Mouse (Mus musculus): ENCODE measurements around the gene Prss48.

The Prss48 gene
- long read RNA-seq, experiment 1: 0 reads
- long read RNA-seq, experiment 2: 0 reads

DNA sequence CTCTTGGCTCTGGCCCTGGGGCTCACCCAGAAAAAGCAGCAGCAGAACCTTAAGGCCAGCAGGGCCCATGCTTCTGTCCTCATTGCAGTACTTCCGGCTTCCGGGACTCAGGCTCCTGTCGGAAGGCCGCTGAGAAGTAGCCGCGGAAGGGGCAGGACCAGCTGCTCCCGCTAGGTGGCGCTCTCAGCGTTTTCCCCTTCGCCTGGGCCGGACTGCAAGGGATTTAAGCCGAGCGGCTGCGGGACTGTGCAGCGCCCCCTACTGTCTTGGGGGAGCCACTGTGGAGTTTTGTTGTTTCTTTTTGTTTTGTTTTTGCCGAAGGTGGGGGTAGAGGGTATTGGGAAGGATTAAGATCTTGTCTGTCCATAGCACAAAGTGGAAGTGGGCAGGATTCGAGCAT lies at the start of gene Prss48:
Prss48 (minus strand) TSS at position 69 of the 400 bp plus-strand sequence.
- intact Hi-C loops (cut with DNase I): no loop called here

DNA sequence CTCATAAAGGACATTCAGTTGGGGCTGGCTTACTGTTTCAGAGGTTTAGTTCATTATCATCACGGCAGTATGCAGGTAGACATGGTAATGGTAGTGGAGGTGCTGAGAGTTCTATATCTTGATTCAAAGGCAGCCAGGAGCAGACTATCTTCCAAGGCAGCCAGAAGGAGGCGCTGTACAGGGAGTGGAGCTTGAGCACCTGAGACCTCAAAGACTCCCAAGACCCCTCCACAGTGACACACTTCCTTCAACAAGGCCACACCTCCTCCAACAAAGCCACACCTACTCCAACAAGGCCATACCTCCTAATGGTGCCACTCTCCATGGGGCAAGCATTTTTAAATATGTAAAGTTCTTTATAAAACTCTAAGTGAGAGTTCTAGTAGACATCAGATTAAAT lies 46.8 kb upstream of the Prss48 start:
- intact Hi-C loops (cut with DNase I): no loop called here

DNA sequence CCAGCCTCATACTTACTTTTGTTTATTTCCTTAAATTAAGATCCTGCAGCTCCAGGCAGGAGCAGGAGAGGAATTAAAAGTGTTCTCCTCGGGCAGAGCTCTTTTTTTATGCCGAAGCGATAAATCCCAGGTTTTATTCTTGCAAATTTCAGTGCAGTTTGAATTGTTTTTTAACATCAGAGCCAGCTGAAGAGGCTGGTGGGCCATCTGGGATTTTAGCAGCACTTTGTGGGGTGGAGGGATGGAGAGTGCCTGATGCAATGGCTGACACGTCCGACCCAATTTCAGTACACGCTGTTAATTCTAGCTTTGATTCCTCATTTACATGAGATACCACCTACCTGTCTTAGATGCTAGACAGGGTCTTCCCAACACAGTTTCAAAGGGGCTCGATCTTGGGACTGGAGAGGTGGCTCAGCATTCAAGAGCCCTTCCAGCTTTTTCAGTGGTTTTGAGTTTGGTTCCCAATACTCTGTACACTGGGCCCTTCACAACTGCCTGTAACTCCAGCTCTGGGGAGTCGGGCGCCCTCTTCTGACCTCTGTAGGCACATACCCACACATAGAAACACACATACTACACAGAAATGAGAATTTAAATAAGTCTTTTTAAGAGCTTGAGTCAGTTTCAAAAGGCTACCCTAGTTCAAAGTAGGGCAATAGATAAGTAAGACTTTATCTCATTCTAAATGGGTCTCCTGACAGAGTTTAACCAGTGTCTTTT lies 45.6 kb upstream of the Prss48 start:
- intact Hi-C loops (cut with DNase I): no loop called here

DNA sequence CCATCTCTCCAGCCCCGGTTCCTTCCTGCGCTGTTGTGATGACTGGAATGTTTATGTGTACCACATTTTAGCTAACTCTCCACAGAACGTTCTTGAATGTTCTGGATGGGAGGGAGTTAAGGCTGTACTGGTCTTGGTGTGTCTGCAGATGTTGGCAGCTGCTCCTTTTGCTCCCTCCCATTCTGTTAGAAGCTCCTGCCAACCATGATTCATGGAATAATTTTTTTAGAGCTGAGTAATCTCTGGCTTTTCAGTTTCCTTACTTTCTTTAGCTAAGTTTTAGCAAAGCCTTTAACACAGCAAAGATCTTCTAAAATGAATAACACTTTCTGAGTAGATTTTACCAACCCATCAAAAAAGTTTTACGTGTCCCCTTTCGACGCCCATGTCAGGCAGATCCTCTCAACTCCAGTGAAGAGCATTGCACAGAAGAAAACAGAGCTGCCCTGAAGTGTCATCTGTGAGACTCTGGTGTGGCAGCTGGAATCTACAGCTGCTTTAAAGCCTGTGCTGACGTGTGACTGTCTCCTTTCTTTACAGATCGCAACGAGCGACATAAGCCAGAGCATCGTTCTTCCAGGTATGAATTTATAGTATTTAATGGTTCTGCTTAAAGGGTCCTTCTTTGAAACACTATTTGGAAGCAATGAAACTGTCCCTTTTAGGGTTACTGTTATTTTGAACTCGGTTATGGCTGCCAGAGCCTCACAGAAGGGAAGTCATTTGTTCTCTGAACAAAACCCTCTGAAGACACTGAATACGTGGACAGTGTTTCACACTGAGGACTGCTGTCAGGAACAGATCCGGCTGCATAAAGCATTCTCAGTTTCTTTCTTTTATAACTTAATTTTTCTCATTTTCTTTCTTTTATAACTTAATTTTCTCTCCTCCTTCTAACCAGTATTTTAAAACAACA lies 38.3 kb upstream of the Prss48 start:
- intact Hi-C loops (cut with DNase I): no loop called here

DNA sequence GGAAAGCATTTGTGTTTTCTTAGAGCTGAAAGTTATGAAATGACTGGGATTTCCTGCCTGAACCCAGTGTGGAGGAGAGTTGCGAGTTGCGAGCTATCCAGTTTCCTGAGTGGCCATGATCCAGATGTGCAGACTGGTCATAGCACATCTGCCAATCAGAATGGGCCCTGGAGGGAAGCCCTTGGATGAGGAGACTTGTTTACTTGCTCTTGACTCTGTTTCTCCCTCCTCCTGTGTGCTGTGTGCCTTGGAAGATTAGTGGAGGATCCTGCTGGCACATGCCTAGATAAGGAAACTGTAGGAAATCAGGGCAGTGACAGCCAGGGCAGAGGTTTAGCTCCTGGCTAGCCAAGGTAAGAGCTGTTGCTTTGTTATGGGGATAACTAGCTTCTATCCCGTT lies 36.4 kb upstream of the Prss48 start:
- intact Hi-C loops (cut with DNase I): no loop called here

DNA sequence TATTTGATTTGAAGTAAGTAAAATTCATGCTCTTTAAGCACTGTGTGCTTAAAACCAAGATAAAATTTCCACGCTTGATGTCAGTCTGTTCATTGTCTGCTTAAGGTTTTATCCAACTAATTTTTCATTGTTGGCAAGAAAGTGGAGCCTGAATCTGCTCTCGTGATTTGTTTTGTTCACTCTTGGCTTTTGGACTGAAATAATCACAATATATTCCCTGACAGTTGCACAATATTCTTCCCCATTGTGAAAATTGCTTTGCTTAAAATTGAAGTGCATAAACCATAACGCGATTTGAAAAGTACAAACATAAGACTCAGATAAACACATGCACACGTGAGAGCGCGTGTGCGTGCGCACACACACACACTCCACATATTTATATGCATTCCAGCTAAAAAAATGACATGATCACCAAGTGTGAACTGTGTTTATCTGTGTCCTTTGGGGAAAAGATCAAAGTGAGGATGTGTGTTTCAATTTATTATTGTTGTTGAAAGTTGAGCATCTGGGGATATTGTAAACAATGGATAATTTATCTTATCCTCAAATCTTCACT lies 35.7 kb upstream of the Prss48 start:
- intact Hi-C loops (cut with DNase I): no loop called here

DNA sequence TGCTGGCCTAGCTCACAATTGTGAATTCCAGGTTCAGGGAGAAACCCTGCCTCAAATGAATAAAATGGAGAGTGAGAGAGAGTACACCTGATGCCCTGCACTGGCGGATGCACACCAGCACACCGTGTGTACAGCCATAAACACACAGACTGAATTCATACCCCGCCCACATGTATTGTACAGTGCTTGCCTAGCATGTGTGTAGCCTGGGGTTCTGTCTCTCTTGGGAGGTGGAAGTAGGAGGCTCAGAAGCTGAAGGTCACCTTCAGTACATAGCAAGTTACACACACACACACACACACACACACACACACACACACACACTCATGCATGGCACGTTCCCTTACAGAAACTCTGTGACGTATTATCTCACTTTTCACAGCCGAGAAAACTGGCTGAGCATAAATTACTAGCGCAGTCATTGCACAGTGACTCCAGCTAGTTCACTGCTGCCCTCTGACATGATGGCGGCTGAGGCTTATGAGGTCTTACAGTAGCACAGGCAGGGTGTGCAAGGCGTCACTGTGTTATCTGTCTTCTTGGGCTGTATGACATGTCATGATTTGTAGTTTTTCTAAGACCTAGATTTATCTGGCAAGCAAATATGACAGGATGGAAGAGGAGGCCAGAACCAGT lies 31.3 kb upstream of the Prss48 start:
- intact Hi-C loops (cut with DNase I): no loop called here

DNA sequence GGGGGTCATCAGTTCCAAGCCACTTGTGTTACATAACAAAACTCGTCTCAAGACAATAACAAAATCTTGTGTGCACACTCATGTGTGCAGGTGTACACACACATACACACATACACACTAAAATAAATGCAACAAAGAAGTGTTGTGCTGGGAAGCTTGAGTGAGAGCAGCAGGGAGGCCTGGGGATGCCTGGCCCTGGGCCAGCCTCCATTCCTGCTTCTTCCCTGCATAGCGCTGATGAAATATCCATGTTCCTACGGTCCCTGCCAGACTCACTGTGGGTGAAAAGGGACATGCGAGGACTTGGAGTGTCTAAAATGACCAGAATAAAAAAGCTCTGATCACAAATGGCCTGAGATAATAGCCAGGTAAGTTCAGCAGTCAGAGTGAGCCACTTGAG lies 28.3 kb upstream of the Prss48 start:
- intact Hi-C loops (cut with DNase I): no loop called here

DNA sequence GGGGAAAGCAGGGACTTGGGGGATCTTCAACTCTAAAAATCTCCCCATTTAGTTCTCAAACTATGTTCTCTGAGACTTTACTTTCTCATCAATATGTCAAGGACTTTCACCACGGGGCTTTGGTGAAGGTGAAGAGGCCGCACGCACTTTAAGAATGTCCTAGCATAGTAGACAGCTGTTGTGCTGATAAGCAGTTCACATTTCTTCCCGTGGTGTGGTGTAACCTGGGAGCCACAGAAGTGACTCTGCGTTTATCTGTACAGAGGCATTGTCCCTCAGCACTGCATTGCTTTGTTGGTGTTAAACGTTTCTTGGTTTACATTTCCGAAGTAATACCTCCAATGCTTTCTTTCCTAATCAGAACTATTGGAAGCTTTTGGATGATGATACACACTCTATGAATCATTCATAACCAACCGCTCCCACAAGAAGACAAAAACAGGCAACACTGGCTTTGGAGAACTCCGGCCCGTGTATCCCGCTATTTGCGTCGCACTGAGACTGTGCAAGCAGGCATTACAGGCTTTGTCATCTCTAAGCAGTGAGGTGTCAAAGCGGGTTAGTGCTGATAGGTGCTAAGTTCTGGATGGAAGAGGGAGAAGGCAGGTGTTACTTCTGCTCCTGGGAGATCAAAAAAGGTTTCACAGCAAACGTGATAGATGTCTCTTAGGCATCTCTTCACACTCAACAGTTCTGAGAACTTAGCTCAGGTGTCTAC lies 26.5 kb upstream of the Prss48 start:
- intact Hi-C loops (cut with DNase I): no loop called here

DNA sequence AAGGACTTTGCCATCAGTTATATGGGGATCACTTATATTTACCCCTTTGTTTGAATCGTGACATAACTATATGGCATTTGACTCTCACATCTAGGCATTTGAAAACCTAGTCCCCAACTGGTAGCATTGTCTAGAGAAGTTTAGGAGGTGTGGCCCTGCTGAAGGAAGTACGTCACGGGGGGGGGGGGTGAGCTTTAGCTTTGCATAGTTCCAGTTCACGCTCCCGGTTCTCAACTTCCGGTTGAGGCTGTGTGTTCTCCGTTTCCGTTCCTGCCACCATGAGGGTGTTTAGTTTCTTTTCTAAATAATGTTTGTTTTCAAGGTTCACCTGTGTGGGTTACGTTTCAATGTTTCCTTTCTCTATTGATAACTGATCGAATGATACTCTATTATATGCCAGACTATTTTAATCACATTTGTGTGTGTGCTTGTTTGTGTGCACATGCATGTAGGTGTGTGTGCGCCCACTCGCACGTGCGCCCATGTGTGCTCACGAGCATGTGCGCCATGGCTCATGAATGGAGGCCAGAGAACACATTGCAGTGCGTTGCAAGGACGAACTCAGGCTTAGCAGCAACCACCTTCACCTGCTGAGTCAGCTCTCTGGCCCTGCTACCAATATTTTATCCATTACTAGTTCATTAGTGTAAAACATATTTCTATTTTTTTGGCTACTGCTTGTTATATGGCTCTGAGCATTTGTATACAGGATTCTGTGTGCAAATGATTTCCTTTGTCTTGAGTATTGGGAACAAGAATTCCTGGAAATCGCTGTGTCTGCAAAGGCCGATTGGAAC lies 23.2 kb upstream of the Prss48 start:
- intact Hi-C loops (cut with DNase I): no loop called here

DNA sequence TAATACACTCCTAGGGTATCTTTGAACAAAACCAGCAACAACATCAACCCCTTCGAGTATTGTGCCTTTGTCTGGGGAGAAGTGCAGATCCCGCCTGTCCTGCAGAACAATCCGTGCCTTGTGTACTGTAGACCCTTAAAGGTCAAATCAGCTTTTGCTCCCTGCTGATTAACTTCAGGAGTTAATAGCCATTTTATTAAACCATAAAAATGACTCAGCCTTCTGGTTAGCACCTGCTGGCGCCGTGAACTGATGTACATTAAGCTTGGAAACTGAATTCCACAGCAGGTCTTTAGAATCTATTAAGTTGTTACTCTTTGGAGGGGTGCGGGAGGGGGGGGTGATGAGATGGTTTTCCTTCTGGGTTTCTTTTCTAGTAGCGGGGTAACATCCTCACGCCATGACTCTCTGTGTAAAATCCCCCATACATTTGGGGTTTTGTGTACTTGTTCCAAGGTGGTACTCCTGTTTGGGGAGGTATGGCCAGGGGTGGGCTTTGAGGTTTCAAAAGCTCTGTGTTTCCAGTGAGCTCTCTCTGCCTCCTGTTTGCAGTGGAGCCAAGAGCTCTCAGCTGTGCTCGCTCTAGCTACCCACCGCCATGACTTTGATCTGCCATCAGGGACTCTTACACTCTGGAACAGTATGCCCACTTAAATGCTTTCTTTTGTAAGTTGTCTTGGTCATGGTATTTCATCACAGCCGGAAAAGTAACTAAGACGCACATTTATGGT lies 21.9 kb upstream of the Prss48 start:
- intact Hi-C loops (cut with DNase I): no loop called here

DNA sequence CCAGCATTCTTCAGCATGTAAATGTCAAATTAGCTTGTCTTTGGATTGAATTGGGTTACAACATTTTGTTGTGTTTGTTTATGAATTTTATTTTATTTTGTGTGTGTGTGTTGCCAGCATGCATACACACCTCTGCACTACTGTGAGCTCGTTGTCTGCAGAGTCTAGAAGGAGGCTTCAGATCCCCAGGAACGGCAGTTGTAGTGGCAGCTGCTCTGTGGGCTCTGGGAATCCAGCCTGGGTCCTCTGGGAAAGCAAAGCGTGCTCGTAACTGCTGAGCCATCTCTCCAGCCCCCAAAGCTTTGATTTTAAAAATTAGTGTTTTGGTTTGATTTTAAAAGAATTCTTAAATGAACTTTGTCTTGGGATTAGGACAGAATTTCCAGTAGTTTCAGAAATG lies 19.4 kb upstream of the Prss48 start:
- intact Hi-C loops (cut with DNase I): no loop called here

DNA sequence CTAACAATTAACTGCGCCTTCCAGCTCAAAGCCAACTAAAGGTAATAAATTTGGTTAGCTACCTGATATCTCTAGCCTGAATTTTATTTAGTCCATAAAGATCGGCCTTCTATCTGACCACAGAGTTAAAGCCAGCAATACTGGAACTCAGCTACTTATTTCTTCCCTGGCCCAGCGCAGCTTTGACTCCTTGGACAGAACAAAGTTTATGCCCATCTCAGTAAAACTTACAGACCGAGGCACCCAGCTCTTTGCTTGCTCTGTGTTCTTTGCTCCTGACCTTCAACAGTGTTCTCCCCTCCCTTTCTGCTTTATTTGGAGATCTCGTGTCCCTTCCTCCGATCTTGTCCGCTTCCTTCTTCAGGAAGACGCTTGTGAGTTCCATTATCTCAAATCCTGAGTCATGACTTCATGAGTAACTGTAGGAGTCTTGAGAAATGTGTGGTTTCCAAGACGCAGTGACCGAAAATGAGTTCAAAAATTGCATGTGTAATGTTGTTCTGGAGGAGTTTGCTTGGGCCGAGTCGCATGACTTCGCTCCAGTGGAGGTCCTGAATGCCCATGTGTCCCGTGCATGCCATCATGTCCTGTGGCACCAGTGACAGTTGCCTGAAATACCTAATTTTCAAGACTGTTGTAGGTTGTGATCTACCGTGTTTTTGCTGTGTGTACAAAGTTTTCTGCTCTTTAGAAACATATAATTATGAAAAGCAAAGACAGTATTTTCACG lies 18.8 kb upstream of the Prss48 start:
- intact Hi-C loops (cut with DNase I): no loop called here

DNA sequence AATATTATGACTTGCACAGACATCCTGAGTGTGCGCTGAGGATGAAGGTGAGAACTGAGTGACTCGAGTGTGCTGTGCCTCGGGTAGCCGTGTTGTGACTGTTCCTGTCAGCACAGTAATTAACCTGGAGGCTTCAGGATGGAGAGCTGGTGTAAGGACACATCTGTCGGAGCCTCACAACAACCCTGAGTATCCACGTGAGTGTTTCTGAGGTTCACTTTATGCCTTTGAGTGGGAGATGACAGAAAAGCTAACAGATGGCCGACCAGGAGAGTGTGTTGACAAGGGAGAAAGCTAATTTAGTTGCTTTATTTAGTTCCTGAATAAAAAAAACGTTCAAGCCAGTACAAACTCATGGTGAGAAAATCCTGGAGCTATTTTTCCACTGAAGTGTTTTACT lies 15.2 kb upstream of the Prss48 start:
- intact Hi-C loops (cut with DNase I): no loop called here

DNA sequence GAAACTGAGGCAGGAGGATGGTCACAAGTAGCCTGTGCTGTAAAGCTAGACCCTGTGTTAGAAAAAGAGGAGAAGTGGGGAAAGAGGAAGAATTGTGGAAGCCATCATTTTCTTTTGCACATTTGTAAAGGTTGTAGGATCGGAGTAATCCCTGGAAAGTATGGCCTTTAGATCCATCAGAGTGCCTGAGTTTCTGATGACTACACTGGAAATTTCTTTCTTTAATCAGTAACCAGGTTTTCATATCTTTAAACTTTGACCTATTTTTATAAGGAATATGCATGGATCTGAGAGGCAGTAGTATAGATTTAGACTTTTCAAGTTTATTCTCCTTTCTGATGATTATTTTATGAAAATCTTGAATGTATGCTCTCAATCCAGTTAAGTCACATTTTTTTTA lies 14.7 kb upstream of the Prss48 start:
- intact Hi-C loops (cut with DNase I): no loop called here

DNA sequence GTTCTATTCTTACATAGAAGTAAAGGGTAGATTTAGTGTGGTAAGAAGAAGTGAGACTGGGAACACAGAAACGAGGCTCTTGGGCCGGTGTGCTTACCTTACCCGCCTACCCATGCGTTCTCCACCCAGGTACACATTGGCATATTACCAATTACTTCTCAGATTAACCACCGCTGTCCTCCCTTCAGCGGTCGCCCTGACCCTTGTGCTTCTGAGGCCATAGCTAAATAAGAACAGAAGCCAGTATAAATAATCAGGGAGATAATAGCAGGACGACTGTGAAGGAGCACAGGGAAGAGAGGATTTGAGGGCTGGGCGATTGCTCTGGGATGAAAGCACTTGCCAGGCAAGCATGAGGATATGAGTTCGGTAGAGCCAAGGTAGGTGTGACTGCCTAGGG lies 11.5 kb upstream of the Prss48 start:
- intact Hi-C loops (cut with DNase I): no loop called here

DNA sequence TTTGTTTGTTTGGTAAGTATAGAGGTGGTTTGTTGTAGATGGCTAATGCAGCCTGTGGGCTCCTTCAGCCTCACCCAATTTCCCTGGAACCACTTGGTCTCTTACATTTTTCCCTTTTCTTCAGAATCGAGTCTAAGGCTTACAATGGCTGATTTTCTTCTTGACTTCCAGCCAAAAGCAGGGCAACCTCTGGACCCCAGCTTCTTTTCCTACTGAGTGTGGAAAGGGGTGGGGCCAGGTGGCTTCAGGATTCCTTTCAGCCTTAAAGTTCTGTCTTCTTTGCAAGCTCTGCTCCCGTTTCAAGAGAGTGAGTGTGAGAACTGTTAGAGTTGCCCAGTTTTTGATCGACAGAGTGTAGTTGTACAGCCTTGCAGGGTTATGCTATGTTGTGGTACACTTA lies 9.5 kb upstream of the Prss48 start:
- intact Hi-C loops (cut with DNase I): no loop called here

DNA sequence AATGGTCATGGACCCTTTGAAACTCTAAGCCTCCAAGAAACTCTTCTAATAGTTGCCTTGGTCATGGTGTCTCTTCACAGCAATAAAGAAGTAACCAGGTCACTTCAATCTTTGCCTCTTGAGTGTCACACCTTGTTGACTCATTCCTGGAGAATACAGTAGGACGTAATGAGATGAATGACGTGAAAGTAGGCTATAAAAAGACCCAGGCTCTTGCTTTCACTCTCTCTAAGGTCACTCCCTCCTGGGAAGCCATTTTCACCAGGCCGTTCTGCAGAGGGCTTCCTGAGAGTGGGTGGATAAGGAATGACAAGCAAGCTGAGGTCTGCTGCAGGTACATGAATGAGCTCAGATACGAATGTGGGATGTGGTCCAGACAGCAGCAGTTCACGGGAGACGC lies 9.1 kb upstream of the Prss48 start:
- intact Hi-C loops (cut with DNase I): no loop called here

DNA sequence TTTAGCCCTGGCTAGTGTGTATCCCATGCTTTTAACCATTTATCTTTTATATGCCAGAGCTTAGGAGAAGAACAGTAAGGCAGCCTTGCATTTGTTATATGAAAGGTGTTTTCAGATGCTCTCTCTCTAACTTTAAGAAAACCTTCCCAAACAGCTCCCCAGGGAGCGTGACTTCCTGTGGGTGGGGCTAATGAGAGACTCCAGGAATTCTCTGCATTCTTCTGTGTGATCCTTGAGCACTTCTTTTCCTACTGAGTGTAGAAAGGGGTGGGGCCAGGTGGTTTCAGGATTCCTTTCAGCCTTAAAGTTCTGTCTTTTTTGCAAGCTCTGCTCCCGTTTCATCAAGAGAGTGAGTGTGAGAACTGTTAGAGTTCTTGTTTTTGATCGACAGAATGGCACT lies 8.3 kb upstream of the Prss48 start:
- intact Hi-C loops (cut with DNase I): no loop called here

All from adrenal gland (tissue).